Comparison of ENCODE assay signal across 17 mouse cellular contexts in the genomic region with DNA sequence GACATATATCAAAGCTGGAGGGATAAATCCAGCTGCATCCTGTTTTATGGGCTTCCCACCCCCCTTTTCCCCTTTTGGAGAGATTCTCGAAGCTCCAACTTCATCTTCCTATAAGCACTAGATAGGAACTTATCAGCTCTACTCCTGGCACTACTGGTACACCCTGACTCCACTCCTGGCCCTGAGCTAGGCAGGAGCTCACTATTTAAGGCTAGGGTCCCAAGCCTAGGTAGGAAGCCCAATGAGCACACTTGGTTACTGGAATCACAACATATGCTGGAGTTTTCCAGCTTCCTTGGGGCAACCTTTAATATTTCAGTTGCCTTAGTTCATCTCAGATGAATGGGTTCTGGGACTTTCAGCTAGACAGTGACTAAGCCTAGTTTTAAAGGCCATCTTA.
"Had no signal": no experiment of that assay in that cellular context is flagged by ENCODE, and none has a peak within 500 bp of the region (broad histone marks: within the 10 kb centered on the region; RNA-seq: fewer than 3 reads in every experiment).

No protein-coding gene starts in this region.

- ATAC-seq: intestine, embryonic 16.5 days; liver, postnatal 0 days had no signal

- H3K4me3 ChIP-seq: limb, embryonic 12.5 days; limb, embryonic 15.5 days had no signal

- H3K4me1 ChIP-seq: limb, embryonic 12.5 days; limb, embryonic 15.5 days had no signal

- H3K9me3 ChIP-seq: limb, embryonic 12.5 days; limb, embryonic 15.5 days had no signal

- H3K36me3 ChIP-seq: limb, embryonic 12.5 days; limb, embryonic 15.5 days had no signal

- H3K4me2 ChIP-seq: limb, embryonic 12.5 days; limb, embryonic 15.5 days; liver, embryonic 11.5 days; lung, embryonic 14.5 days; midbrain, embryonic 11.5 days had no signal

- H3K27me3 ChIP-seq: limb, embryonic 12.5 days; limb, embryonic 15.5 days had no signal

- H3K9ac ChIP-seq: limb, embryonic 12.5 days; limb, embryonic 15.5 days; liver, embryonic 14.5 days; liver, postnatal 0 days; lung, embryonic 14.5 days had no signal

- DNase-seq: kidney, adult 8-10 months; kidney, postnatal 36 days; layer of hippocampus, postnatal 36 days; left cerebral cortex, postnatal 4 days; liver, postnatal 0 days; lung, embryonic 14.5 days; lung, postnatal 10 days; lung, postnatal 4 days; midbrain, embryonic 14.5 days; thymus, adult 18-20 months; thymus, postnatal 36 days had no signal

- H3K27ac ChIP-seq: limb, embryonic 12.5 days; limb, embryonic 15.5 days; liver, embryonic 14.5 days had no signal
